In the genomic region with DNA sequence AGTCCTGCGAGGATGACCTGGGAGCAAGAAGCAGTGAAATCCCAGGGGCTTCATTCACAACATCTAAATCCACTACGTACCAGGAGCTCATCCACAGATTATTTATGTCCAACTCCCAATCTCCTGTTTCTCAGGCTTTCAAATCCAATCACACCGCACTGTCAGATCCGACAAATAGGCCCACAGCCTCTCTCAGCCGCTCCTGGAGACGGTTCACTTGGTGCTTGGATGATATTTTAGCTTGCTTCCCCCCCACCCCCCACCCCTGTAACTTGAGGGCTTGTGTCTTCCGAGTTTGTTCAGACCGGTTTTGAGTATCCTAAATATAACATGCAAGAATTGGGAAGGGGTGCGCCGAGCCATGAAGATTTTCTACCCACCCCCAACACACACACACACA, we compare ENCODE assay signal across 25 mouse cellular contexts.
DNase-seq lines count a peak whose midpoint lies in the region; ATAC-seq and TF ChIP-seq lines count a peak whose summit lies in the region.
"Had no signal": no experiment of that assay in that cellular context is flagged by ENCODE, and none has a peak within 500 bp of the region (broad histone marks: within the 10 kb centered on the region; RNA-seq: fewer than 3 reads in every experiment).

No protein-coding gene starts in this region.

- no peak overlapping the region for H3K9ac ChIP-seq in heart, embryonic 14.5 days (ENCODE audit: low read length)
- H3K9ac ChIP-seq in lung, embryonic 14.5 days: no peak overlapping the region
- H3K9ac ChIP-seq: embryonic facial prominence, embryonic 13.5 days; forebrain, embryonic 12.5 days; forebrain, embryonic 15.5 days; hindbrain, embryonic 13.5 days; intestine, embryonic 15.5 days had no signal

- H3K27me3 ChIP-seq in heart, embryonic 10.5 days (ENCODE audit: insufficient read depth, poor library complexity, severe bottlenecking): no peaks in the 10 kb centered on the region
- H3K27me3 ChIP-seq in heart, embryonic 14.5 days (ENCODE audit: control insufficient read depth, insufficient read depth, low read length): no peaks in the 10 kb centered on the region
- no peaks in the 10 kb centered on the region for H3K27me3 ChIP-seq in lung, embryonic 14.5 days (ENCODE audit: insufficient read depth, low read length)
- H3K27me3 ChIP-seq: embryonic facial prominence, embryonic 13.5 days; forebrain, embryonic 12.5 days; forebrain, embryonic 15.5 days; hindbrain, embryonic 13.5 days; intestine, embryonic 15.5 days had no signal

- no peaks in the 10 kb centered on the region; the same call in 1 of the 2 replicates for H3K9me3 ChIP-seq in heart, embryonic 10.5 days
- H3K9me3 ChIP-seq in heart, embryonic 14.5 days (ENCODE audit: control insufficient read depth, low read length): 0 out of 2 replicates have a peak, but pooled peaks cover 5% of the 10 kb centered on the region
- H3K9me3 ChIP-seq in lung, embryonic 14.5 days (ENCODE audit: low read depth, low read length): peaks cover 3% of the 10 kb centered on the region; the same call in 1 of the 2 replicates
- H3K9me3 ChIP-seq: forebrain, embryonic 15.5 days; intestine, embryonic 15.5 days had no signal

- H3K4me1 ChIP-seq in heart, embryonic 10.5 days: peaks cover 13% of the 10 kb centered on the region
- peaks cover 8% of the 10 kb centered on the region in 2 experiments for H3K4me1 ChIP-seq in heart, embryonic 14.5 days (ENCODE audit: control insufficient read depth in 2 of 2, insufficient read depth in 2 of 2, low read length in 2 of 2)
- peaks cover 3% of the 10 kb centered on the region for H3K4me1 ChIP-seq in lung, embryonic 14.5 days (ENCODE audit: insufficient read depth)

- H3K4me3 ChIP-seq in heart, embryonic 10.5 days: no peak overlapping the region
- no peak overlapping the region for H3K4me3 ChIP-seq in heart, embryonic 14.5 days (ENCODE audit: control insufficient read depth in 1 of 2, insufficient read depth in 1 of 2, low read depth in 1 of 2, low read length in 2 of 2)
- H3K4me3 ChIP-seq in lung, embryonic 14.5 days (ENCODE audit: low read depth, low read length): no peak overlapping the region
- H3K4me3 ChIP-seq: embryonic facial prominence, embryonic 10.5 days; embryonic facial prominence, embryonic 13.5 days; erythroblast, embryonic 14.5 days; forebrain, embryonic 12.5 days; forebrain, embryonic 15.5 days; heart, adult 2 months; hindbrain, embryonic 10.5 days; hindbrain, embryonic 13.5 days; intestine, embryonic 15.5 days had no signal

- no peak for DNase-seq in heart, embryonic 10.5 days (ENCODE audit: low spot score)
- no peak for DNase-seq in heart, adult 18-20 months
- no peak for DNase-seq in heart, postnatal 25 days (ENCODE audit: low spot score)
- peak; percentile 61 for DNase-seq in lung, embryonic 14.5 days
- DNase-seq in lung, postnatal 36 days: no peak
- DNase-seq: adrenal gland, adult 8-10 months; adrenal gland, postnatal 25 days; cerebellum, adult 11-12 months; cerebellum, adult 8-10 months; cerebellum, postnatal 36 days; embryo, embryonic 11 days; gastrocnemius, postnatal 25 days; kidney, adult 11 months had no signal

- H3K27ac ChIP-seq in heart, embryonic 10.5 days: peak overlapping the region; percentile 29
- 0 out of 4 replicates have a peak overlapping the region, but pooled peaks of 1 of the 2 experiments have one; percentile 43 for H3K27ac ChIP-seq in heart, embryonic 14.5 days (replicated peaks in 1 of 2; ENCODE audit: control insufficient read depth in 1 of 2, insufficient read depth in 1 of 2, low read depth in 2 of 2, low read length in 2 of 2)
- peak overlapping the region; percentile 62 for H3K27ac ChIP-seq in lung, embryonic 14.5 days (ENCODE audit: low read depth)
- H3K27ac ChIP-seq: embryonic facial prominence, embryonic 10.5 days; embryonic facial prominence, embryonic 13.5 days; forebrain, embryonic 12.5 days; forebrain, embryonic 15.5 days; heart, adult 2 months; hindbrain, embryonic 10.5 days; hindbrain, embryonic 13.5 days; intestine, embryonic 15.5 days had no signal

- ATAC-seq in heart, embryonic 14.5 days (ENCODE audit: insufficient number of reproducible peaks, insufficient read depth, low FRiP score, low read depth): no peak
- peak; percentile 33; the same call in 1 of the 2 replicates for ATAC-seq in lung, embryonic 14.5 days (ENCODE audit: insufficient read depth)
- ATAC-seq: activated CD4-positive, CD25-positive, alpha-beta regulatory T cell, adult 4 months; forebrain, embryonic 15.5 days; hindbrain, embryonic 16.5 days; intestine, embryonic 15.5 days had no signal

- H3K36me3 ChIP-seq in heart, embryonic 10.5 days: no peaks in the 10 kb centered on the region
- no peaks in the 10 kb centered on the region for H3K36me3 ChIP-seq in heart, embryonic 14.5 days (ENCODE audit: control insufficient read depth, insufficient read depth, low read length)
- H3K36me3 ChIP-seq in lung, embryonic 14.5 days (ENCODE audit: insufficient read depth): no peaks in the 10 kb centered on the region
- H3K36me3 ChIP-seq: embryonic facial prominence, embryonic 10.5 days; embryonic facial prominence, embryonic 13.5 days; intestine, embryonic 15.5 days had no signal

- no peak for TF ChIP-seq CTCF in lung, embryonic 14.5 days (IDR thresholded peaks at IDR 0.05; ENCODE audit: low read depth)

- WGBS in heart, embryonic 10.5 days: 78% methylated on average over 10 of the region's 10 CpGs
- 44% methylated on average over 10 of the region's 10 CpGs for WGBS in heart, embryonic 14.5 days
- WGBS in lung, embryonic 14.5 days: 39% methylated on average over 10 of the region's 10 CpGs

- intact Hi-C loops in heart, postnatal 25 days (cut with DNase I): loop anchor here (5.0 kb wide), 1 partner anchor 91 kb away; no protein-coding TSS in a partner anchor

- H3K4me2 ChIP-seq in heart, embryonic 14.5 days (ENCODE audit: low read length): peak overlapping the region; percentile 49
- H3K4me2 ChIP-seq in lung, embryonic 14.5 days: peak overlapping the region; percentile 27; the same call in 1 of the 2 replicates
- H3K4me2 ChIP-seq: embryonic facial prominence, embryonic 13.5 days; forebrain, embryonic 12.5 days; forebrain, embryonic 15.5 days; hindbrain, embryonic 13.5 days; intestine, embryonic 15.5 days had no signal
